Mouse (Mus musculus) limb, embryonic 13.5 days (tissue): ENCODE measurements around the gene Spata25. TPM values are rescaled to one million over a fixed set of nuclear protein-coding genes. Genes with fewer than 3 reads are reported as not detected.

ENCODE experiments used
- polyA plus RNA-seq: library from polyadenylated mRNA; unstranded; fragments of >200 nt; fragmentation: Nextera tagmentation; extraction: Ambion mirVana; gene quantifications from 2 replicates; pipeline ENCODE4 v1.2.1, GENCODE M21; 2015

Spata25 gene
- polyA plus RNA-seq, 1 experiment from 2014 or later: not detected

Other genes starting within 250 kb of the Spata25 start
- gene Wfdc6a, start 243.1 kb downstream of the Spata25 start, polyA plus RNA-seq: not detected in 2 replicates
- gene Eppin, start 234.9 kb downstream of the Spata25 start, polyA plus RNA-seq: not detected in 2 replicates
- gene Wfdc6b, start 215.0 kb downstream of the Spata25 start, polyA plus RNA-seq: not detected in 2 replicates
- not detected in 2 replicates for gene Wfdc8, start 214.9 kb downstream of the Spata25 start, polyA plus RNA-seq
- not detected in 2 replicates for gene Wfdc16, start 189.7 kb downstream of the Spata25 start, polyA plus RNA-seq
- not detected in 2 replicates for gene Wfdc10, start 172.5 kb downstream of the Spata25 start, polyA plus RNA-seq
- not detected in 2 replicates for gene Wfdc9, start 172.0 kb downstream of the Spata25 start, polyA plus RNA-seq
- not detected in 2 replicates for gene Wfdc11, start 154.4 kb downstream of the Spata25 start, polyA plus RNA-seq
- 0.18 and 0.36 TPM in 2 replicates for gene Wfdc13, start 143.4 kb downstream of the Spata25 start, polyA plus RNA-seq
- not detected in 2 replicates for gene Spint4, start 130.0 kb downstream of the Spata25 start, polyA plus RNA-seq
- not detected in 2 replicates for gene Spint5, start 113.2 kb downstream of the Spata25 start, polyA plus RNA-seq
- 0.69 and 0.87 TPM in 2 replicates for gene Wfdc3, start 82.6 kb downstream of the Spata25 start, polyA plus RNA-seq
- 80.6 and 85.1 TPM in 2 replicates for gene Dnttip1, start 82.6 kb downstream of the Spata25 start, polyA plus RNA-seq
- 432 and 450 TPM in 2 replicates for gene Ube2c, start 58.6 kb downstream of the Spata25 start, polyA plus RNA-seq
- 190 and 195 TPM in 2 replicates for gene Tnnc2, start 48.6 kb downstream of the Spata25 start, polyA plus RNA-seq
- 26.3 and 27.6 TPM in 2 replicates for gene Snx21, start 42.7 kb downstream of the Spata25 start, polyA plus RNA-seq
- 17.5 and 17.6 TPM in 2 replicates for gene Acot8, start 23.7 kb downstream of the Spata25 start, polyA plus RNA-seq
- gene Zswim3, start 23.4 kb downstream of the Spata25 start, polyA plus RNA-seq: 6.8 and 7.2 TPM in 2 replicates
- gene Zswim1, start 5.9 kb downstream of the Spata25 start, polyA plus RNA-seq: 17.8 and 18.2 TPM in 2 replicates
- gene Ctsa, start 4.3 kb upstream of the Spata25 start, polyA plus RNA-seq: 131 and 135 TPM in 2 replicates
- gene Neurl2, start 4.9 kb upstream of the Spata25 start, polyA plus RNA-seq: 6.7 and 7.1 TPM in 2 replicates
- gene Pltp, start 29.2 kb upstream of the Spata25 start, polyA plus RNA-seq: 36.7 and 44.0 TPM in 2 replicates
- 87.4 and 88.4 TPM in 2 replicates for gene Pcif1, start 50.8 kb upstream of the Spata25 start, polyA plus RNA-seq
- gene Zfp335, start 83.2 kb upstream of the Spata25 start, polyA plus RNA-seq: 13.5 and 15.2 TPM in 2 replicates
- gene Mmp9, start 112.2 kb upstream of the Spata25 start, polyA plus RNA-seq: 5.5 and 7.1 TPM in 2 replicates
- 1.00 and 1.2 TPM in 2 replicates for gene Slc12a5, start 132.3 kb upstream of the Spata25 start, polyA plus RNA-seq
- gene Ncoa5, start 206.3 kb upstream of the Spata25 start, polyA plus RNA-seq: 92.3 and 99.1 TPM in 2 replicates
- 7.5 and 8.4 TPM in 2 replicates for gene Cd40, start 227.1 kb upstream of the Spata25 start, polyA plus RNA-seq